Mouse (Mus musculus) kidney, adult 2 months (tissue): ENCODE results near the gene Tbl1xr1.

Experiments
- CTCF ChIP-seq: fragments of 200-500 bp; conservative IDR thresholded peaks from 2 replicates; pipeline ENCODE4 v1.5.1; 2011; ENCODE audit warnings: low read depth, mild to moderate bottlenecking, control low read depth, low read length, moderate library complexity, mixed read lengths; ENCODE audit not compliant: insufficient read depth, insufficient read length
- POLR2A ChIP-seq: fragments of 200-500 bp; IDR thresholded peaks from one replicate; pipeline ENCODE4 v1.6.1; 2011; ENCODE audit warnings: low read depth, low read length, control low read depth

GRCm38 (mm10) chr3:22108013-22108412, 31.6 kb downstream of the Tbl1xr1 start:
- TF ChIP-seq POLR2A (no peak), CTCF (no peak)
